Mouse (Mus musculus) forebrain, embryonic 13.5 days (tissue): ENCODE results near the gene Arfgap3. TPM values are rescaled to one million over a fixed set of nuclear protein-coding genes. Genes with fewer than 3 reads are reported as not detected.
"Not testable (repeated sequence)": the region's sequence is repeated elsewhere in the genome, so short reads cannot be mapped to it uniquely, and the experiment has no call there.

Experiments used
- ATAC-seq: fragments of 200-750 bp; cut with Nextera tagmentation; 2 replicates; pipeline ENCODE4 v1.8.0; 2017
- H3K27ac ChIP-seq: fragments of 300-500 bp; sonication (generic); 2 replicates; pipeline ENCODE4 v1.5.1; 2015; ENCODE audit warnings: inconsistent platforms, mild to moderate bottlenecking, moderate library complexity
- H3K27me3 ChIP-seq: fragments of 300-500 bp; sonication (generic); 2 replicates; pipeline ENCODE4 v1.6.1; 2015; ENCODE audit warnings: mild to moderate bottlenecking, inconsistent platforms
- H3K36me3 ChIP-seq: fragments of 300-500 bp; sonication (generic); 2 replicates; pipeline ENCODE4 v1.6.1; 2015; ENCODE audit warnings: mild to moderate bottlenecking, inconsistent platforms; ENCODE audit not compliant: poor library complexity, severe bottlenecking
- H3K4me1 ChIP-seq: fragments of 300-500 bp; sonication (generic); 2 replicates; pipeline ENCODE4 v1.6.1; 2015; ENCODE audit warnings: inconsistent platforms
- H3K4me2 ChIP-seq: fragments of 300-500 bp; sonication (generic); 2 replicates; pipeline ENCODE4 v1.6.1; 2015; ENCODE audit warnings: inconsistent platforms, mild to moderate bottlenecking, moderate library complexity
- H3K4me3 ChIP-seq: fragments of 300-500 bp; sonication (generic); 2 replicates; pipeline ENCODE4 v1.5.1; 2015; ENCODE audit warnings: mild to moderate bottlenecking, inconsistent platforms
- H3K9ac ChIP-seq: fragments of 300-500 bp; sonication (generic); 2 replicates; pipeline ENCODE4 v1.6.1; 2015; ENCODE audit warnings: mild to moderate bottlenecking, inconsistent platforms
- H3K9me3 ChIP-seq: fragments of 300-500 bp; sonication (generic); replicated peaks from 2 replicates; pipeline ENCODE4 v1.6.1; 2016; ENCODE audit warnings: inconsistent platforms
- WGBS: fragments of 180-500 bp; shearing (Covaris S2); methylation state at CpG from one replicate; pipeline ENCODE4 v1.1.7; 2015; 5-methylcytosine and 5-hydroxymethylcytosine counted together
- polyA plus RNA-seq: library from polyadenylated mRNA; unstranded; fragments of >200 nt; fragmentation: Nextera tagmentation; extraction: Ambion mirVana; gene quantifications from 2 replicates; pipeline ENCODE4 v1.2.1, GENCODE M21; 2015

The Arfgap3 gene
- polyA plus RNA-seq, 1 experiment from 2014 or later: 33.6 TPM

DNA sequence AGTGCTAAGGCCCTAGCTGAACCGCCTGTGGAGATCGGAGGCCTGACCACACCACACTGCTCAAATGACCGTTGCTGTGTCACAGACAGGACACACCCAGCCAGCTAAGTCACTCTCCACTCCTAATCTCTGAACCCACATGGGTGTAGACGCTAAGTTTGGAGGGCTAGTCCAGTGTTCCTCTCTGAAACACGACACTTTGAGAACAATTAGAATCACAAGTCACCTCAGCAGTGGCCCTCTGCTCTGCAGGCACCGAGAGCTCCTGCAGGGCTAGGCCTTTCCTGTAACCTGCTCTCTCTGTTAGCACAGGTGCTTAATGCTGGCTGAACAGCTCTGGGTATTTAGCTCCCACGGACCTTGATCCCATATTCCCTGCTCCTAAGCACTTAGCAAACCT is 5.9 kb downstream of the Arfgap3 start:
- WGBS: 21% methylated on average over 7 of the region's 7 CpGs
- ATAC-seq: no peak
- H3K9me3 ChIP-seq: no peaks in the 10 kb centered on the region
- no peak overlapping the region for H3K4me2 ChIP-seq
- H3K36me3 ChIP-seq: peaks cover 23% of the 10 kb centered on the region
- peaks cover 6% of the 10 kb centered on the region for H3K4me1 ChIP-seq
- no peaks in the 10 kb centered on the region for H3K27me3 ChIP-seq
- H3K27ac ChIP-seq: no peak overlapping the region
- H3K4me3 ChIP-seq: no peak overlapping the region
- no peak overlapping the region for H3K9ac ChIP-seq

DNA sequence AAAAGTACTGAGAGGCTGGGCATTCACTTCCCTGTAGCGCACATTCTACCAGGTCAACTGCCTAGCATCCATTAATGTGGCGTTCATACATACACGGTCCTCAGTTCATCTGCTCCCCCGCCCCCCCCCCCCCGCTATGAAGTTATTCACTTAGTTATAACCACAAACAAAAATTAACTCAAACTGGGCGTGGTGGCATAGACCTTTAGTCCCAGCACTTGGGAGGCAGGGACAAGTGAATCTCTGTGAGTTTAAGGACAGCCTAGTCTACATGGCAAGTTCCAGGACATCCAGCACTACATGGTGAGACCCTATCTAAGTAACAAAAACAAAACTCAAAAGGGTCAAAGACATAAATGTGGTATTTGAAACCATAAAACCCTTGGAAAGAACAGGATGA is 11.1 kb downstream of the Arfgap3 start:
- WGBS: 86% methylated on average over 6 of the region's 6 CpGs
- H3K36me3 ChIP-seq: peaks cover 41% of the 10 kb centered on the region
- no peak overlapping the region for H3K4me3 ChIP-seq
- no peak overlapping the region for H3K4me2 ChIP-seq
- H3K27ac ChIP-seq: no peak overlapping the region
- ATAC-seq: no peak
- no peaks in the 10 kb centered on the region for H3K9me3 ChIP-seq
- no peaks in the 10 kb centered on the region for H3K27me3 ChIP-seq
- no peak overlapping the region for H3K9ac ChIP-seq
- H3K4me1 ChIP-seq: no peaks in the 10 kb centered on the region

DNA sequence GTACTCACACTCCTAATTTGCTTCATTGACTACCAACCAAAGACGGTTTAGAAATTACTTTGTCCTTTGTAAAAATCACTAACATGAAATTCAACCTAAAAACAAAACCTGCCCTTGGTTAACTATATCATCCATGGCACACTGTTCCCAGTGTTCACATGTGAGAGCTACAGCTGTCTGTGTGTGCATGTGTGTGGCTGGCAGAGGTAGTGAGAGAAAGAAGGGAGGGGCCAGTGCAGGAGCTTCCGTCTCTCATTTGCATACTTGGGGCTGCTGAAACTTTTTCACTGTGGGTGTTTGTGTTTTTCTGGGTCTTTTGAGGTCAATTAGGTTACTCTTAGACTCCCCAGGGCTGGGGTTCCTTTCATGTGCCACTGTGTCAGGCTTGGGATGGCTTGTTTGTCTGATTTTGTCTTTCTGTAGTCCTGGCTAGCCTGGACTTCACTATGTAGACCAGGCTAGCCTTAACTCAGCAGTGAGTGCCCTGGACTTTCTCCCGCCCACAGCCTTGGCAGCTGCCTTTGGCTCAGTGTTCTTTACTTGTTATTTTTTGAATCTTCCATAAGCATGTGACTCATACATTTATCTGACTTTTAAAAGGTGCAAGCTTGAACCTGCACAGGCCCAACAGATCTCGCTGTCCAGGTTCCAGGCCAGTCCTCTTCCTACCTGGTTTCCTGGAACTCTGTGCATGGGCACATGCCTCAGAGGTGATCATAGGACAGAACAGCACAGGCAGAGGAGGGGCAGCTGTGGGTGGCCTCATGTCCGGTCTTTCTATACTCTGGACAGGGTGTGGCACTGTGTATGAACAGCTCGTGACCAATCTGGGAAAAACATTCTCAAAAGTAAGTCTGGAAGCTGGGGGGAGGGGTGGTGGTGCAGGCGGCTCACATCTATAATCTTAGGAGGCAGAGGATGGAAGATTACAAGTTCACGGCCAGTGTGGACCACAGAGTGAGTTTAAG is 11.9 kb downstream of the Arfgap3 start:
- H3K27me3 ChIP-seq: no peaks in the 10 kb centered on the region
- 79% methylated on average over 8 of the region's 8 CpGs for WGBS
- no peak for ATAC-seq
- no peaks in the 10 kb centered on the region for H3K9me3 ChIP-seq
- H3K4me2 ChIP-seq: no peak overlapping the region
- H3K4me3 ChIP-seq: no peak overlapping the region
- no peaks in the 10 kb centered on the region for H3K4me1 ChIP-seq
- no peak overlapping the region for H3K27ac ChIP-seq
- H3K9ac ChIP-seq: no peak overlapping the region
- H3K36me3 ChIP-seq: peaks cover 48% of the 10 kb centered on the region

DNA sequence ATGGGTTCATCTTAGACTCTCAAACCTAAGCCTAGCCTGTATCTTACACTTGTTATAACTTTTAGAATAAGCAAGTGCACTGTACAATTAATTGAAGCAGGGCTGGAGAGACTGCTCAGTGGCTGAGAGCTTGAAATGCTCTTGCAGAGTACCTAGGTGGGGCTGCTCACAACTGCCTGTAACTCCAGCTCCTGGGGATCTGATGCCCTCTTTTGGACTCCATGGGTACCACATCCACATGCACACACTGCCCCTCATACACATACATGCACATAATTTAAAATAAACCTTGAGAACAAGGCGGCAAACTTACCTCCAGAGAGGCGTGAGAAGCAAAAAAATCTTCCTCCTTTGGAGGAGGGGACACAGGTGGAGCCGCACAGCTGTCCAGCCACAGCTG is 17.7 kb downstream of the Arfgap3 start:
- peaks cover 77% of the 10 kb centered on the region for H3K36me3 ChIP-seq
- no peak overlapping the region for H3K9ac ChIP-seq
- WGBS: 80% methylated on average over 3 of the region's 3 CpGs
- H3K27ac ChIP-seq: no peak overlapping the region
- no peak overlapping the region for H3K4me2 ChIP-seq
- no peaks in the 10 kb centered on the region for H3K4me1 ChIP-seq
- no peak overlapping the region for H3K4me3 ChIP-seq
- H3K27me3 ChIP-seq: no peaks in the 10 kb centered on the region
- H3K9me3 ChIP-seq: no peaks in the 10 kb centered on the region
- no peak for ATAC-seq

DNA sequence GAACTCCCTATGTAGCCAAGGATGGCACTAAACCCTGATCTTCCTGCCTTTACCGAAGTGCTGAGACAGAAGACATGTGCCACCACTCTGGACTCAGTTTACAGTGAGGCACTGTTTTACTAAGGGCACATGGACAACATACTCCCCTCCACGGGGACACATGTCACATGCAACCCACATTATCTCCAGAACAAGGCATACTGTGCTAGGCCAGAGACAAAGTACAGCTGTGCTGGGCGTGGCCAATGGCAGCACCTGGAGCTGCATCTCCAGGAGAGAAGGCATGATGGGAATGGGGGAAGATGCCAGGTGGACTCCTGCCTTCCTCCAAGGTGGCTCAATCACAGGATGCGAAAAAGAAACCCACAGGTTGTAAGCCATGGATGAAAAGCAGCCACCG is 21.1 kb downstream of the Arfgap3 start:
- Histone ChIP-seq H3K36me3 (peaks cover 74% of the 10 kb centered on the region), H3K4me1 (no peaks in the 10 kb centered on the region), H3K9ac (no peak overlapping the region), H3K27me3 (no peaks in the 10 kb centered on the region), H3K9me3 (no peaks in the 10 kb centered on the region), H3K4me3 (no peak overlapping the region), H3K4me2 (no peak overlapping the region), H3K27ac (no peak overlapping the region)
- no peak for ATAC-seq
- 85% methylated on average over 5 of the region's 5 CpGs for WGBS

DNA sequence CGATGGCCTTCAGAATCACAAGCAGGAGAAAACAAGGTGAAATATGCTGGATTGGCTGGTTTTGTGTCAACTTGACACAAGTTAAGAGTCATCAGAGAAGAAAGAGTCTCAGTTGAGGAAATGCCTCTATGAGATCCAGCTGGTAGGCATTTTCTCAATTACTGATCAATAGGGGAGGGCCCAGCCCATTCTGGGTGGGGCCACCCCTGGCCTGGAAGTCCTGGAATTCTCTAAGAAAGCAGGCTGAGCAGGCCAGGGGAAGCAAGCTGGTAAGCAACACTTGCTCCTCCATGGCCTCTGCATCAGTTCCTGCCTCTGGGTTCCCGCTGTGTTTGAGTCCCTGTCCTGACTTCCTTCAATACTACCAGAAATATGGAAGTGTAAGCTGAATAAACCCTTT is 27.0 kb downstream of the Arfgap3 start:
- no peaks in the 10 kb centered on the region for H3K9me3 ChIP-seq
- no peaks in the 10 kb centered on the region for H3K4me1 ChIP-seq
- WGBS: 92% methylated on average over 2 of the region's 2 CpGs
- ATAC-seq: no peak
- H3K27ac ChIP-seq: no peak overlapping the region
- H3K9ac ChIP-seq: no peak overlapping the region
- H3K4me3 ChIP-seq: no peak overlapping the region
- no peaks in the 10 kb centered on the region for H3K27me3 ChIP-seq
- H3K4me2 ChIP-seq: no peak overlapping the region
- peaks cover 61% of the 10 kb centered on the region for H3K36me3 ChIP-seq

DNA sequence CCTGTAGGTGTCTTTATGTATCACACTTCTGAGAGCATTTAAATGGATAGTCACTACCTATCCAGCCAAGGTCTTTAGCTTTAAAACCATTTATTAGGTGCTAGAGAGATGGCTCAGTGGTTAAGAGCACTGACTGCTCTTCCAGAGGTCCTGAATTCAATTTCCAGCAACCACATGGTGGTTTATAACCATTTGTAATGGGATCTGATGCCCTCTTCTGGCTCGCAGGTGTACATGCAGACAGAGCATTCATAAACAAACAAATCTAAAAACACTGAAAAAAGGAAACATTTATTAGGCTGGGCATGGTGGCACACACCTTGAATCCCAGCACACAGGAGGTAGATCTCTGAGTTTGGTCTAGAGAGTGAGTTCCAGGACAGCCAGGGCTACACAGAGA is 35.1 kb downstream of the Arfgap3 start:
- Histone ChIP-seq H3K36me3 (peaks cover 63% of the 10 kb centered on the region), H3K4me2 (no peak overlapping the region), H3K27ac (no peak overlapping the region), H3K9ac (no peak overlapping the region), H3K9me3 (no peaks in the 10 kb centered on the region), H3K4me1 (no peaks in the 10 kb centered on the region), H3K27me3 (no peaks in the 10 kb centered on the region), H3K4me3 (no peak overlapping the region)
- 70% methylated on average over 1 of the region's 1 CpGs for WGBS
- ATAC-seq: no peak

DNA sequence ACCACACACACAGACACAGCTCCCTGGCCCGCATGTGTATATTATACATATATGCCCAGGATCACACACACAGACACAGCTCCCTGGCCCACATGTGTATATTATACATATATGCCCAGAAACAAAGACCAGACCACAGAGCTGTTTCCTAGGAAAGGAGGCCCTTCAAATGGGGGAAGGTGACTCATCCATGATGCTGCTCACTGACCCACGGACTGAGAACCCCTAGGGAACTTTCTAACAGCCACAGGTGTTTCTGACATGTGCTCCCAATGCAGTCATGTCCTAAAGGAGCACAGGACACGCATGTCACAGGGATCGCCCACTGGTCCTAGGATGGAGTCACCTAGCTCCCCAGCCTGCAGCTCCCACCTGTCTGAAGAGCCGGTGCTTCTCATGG is 40.2 kb downstream of the Arfgap3 start:
- H3K9ac ChIP-seq: no peak overlapping the region
- WGBS: 91% methylated on average over 5 of the region's 5 CpGs
- no peak overlapping the region for H3K4me3 ChIP-seq
- H3K27me3 ChIP-seq: no peaks in the 10 kb centered on the region
- H3K36me3 ChIP-seq: peaks cover 75% of the 10 kb centered on the region
- no peak for ATAC-seq
- H3K4me2 ChIP-seq: no peak overlapping the region
- no peaks in the 10 kb centered on the region for H3K9me3 ChIP-seq
- no peak overlapping the region for H3K27ac ChIP-seq
- no peaks in the 10 kb centered on the region for H3K4me1 ChIP-seq

DNA sequence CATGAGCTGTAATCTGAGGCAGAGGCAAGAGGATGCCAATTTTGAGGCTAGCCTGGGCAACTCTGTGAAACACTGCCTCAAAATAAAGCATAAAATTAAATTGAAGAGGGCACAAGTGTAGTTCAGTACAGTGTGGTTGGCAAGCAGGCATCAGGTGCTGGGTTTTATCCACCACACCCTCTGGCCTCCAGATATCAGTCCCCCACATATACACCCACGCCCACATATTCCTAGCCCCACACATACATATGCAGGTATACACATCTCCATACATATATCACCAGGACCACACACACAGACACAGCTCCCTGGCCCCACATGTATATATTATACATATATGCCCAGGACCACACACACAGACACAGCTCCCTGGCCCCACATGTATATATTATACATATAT is 41.3 kb downstream of the Arfgap3 start:
- ATAC-seq, H3K4me2 ChIP-seq, H3K27me3 ChIP-seq, H3K9me3 ChIP-seq, H3K4me3 ChIP-seq, H3K9ac ChIP-seq, H3K27ac ChIP-seq, H3K4me1 ChIP-seq: not testable (repeated sequence)
- WGBS: 85% methylated on average over 1 of the region's 1 CpGs
- peaks cover 66% of the 10 kb centered on the region for H3K36me3 ChIP-seq

DNA sequence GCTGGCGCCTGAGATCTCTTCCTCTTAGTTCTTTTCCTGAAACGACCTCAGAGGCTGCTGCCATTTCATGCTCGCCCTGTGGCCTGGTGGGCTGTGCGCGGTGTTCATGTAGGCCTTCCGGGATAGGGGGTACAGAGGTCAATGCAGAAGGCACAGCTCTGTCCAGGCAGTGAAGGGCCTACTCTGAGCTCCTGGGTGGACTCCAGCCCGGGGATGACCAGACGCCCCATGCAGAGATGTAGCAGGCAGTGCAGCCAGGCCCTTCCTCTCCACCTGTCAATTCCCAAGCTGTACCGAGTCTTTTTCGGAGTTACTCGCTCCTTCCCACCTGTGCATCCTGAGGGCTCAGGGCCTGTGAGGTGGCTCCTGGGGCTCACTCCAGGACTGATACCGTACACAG is 43.9 kb downstream of the Arfgap3 start:
- H3K9me3 ChIP-seq: no peaks in the 10 kb centered on the region
- no peak overlapping the region for H3K9ac ChIP-seq
- 88% methylated on average over 12 of the region's 12 CpGs for WGBS
- no peak for ATAC-seq
- no peaks in the 10 kb centered on the region for H3K27me3 ChIP-seq
- no peaks in the 10 kb centered on the region for H3K4me1 ChIP-seq
- H3K36me3 ChIP-seq: peaks cover 55% of the 10 kb centered on the region
- H3K4me2 ChIP-seq: no peak overlapping the region
- no peak overlapping the region for H3K27ac ChIP-seq
- H3K4me3 ChIP-seq: no peak overlapping the region

DNA sequence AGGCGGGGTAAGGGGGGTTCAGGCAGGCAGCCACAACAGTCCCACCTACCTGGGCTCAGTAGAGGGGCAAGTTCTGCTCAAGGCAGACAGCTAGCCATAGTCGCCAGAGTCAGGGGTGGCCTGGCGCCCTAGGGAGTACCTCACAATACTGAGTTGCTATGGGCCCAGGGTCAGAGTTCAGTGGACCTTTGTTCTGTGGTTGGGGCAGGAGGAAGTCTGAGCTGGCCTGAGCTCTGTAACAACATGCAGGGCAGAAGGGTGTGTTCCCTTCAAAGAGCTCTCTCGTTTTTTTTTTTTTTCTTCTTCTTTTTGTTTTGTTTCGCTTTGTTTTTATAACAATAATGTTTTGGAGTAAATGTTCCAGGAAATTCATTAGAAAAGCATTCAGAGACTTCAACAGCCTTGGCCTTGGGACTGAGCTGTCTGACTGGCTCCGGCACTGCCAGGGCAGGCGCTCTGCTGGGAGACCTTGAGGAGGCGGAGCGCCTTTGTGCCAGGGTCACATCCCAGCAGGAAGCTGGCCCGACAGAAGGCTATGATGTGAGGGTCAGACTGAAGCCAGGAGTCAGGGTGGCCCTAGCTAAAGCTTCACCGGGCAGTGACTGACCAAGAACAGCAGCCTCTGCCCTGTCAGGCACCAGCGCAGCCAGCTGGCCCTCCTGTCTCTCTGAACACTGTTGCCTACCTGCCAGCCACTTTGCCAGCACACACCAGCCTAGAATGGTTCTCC is 44.7 kb downstream of the Arfgap3 start:
- H3K9ac ChIP-seq: 0 out of 2 replicates have a peak overlapping the region, but pooled peaks have one; percentile 0
- no peak overlapping the region for H3K4me3 ChIP-seq
- H3K27me3 ChIP-seq: no peaks in the 10 kb centered on the region
- 57% methylated on average over 12 of the region's 12 CpGs for WGBS
- no peak overlapping the region for H3K4me2 ChIP-seq
- H3K27ac ChIP-seq: no peak overlapping the region
- ATAC-seq: no peak
- H3K4me1 ChIP-seq: no peaks in the 10 kb centered on the region
- H3K9me3 ChIP-seq: no peaks in the 10 kb centered on the region
- H3K36me3 ChIP-seq: peaks cover 50% of the 10 kb centered on the region

DNA sequence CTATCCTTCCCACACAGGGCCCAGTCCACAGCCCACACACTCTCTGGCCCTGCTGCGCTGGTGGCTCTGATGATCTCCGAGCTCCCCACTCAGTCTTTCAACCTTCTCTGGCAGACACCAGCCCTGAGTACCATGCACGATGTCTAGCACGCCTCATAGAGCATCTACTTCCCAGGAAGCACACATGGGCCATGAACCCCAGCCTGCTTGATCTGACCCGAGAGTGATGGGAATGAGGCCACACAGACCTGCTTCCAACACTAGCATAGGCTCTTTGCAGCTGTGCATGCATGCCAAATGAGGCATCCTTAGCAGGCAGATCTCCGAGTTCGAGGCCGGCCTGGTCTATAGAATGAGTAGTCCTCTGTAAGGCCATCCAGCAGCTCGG is 45.2 kb downstream of the Arfgap3 start:
- Histone ChIP-seq H3K9ac (no peak overlapping the region), H3K27me3 (no peaks in the 10 kb centered on the region), H3K36me3 (peaks cover 45% of the 10 kb centered on the region), H3K9me3 (no peaks in the 10 kb centered on the region), H3K27ac (no peak overlapping the region), H3K4me2 (no peak overlapping the region), H3K4me3 (no peak overlapping the region), H3K4me1 (no peaks in the 10 kb centered on the region)
- no peak for ATAC-seq
- 89% methylated on average over 9 of the region's 9 CpGs for WGBS
